In genomic region chr7:123397931-123398330, GRCm38 (mm10) we compare ENCODE assay signal across 17 mouse cellular contexts.
"Had no signal": no experiment of that assay in that cellular context is flagged by ENCODE, and none has a peak within 500 bp of the region (broad histone marks: within the 10 kb centered on the region; RNA-seq: fewer than 3 reads in every experiment).

No protein-coding gene starts in this region.

- H3K27ac ChIP-seq: limb, embryonic 12.5 days; limb, embryonic 15.5 days; liver, embryonic 14.5 days; lung, embryonic 15.5 days; stomach, embryonic 15.5 days had no signal

- ATAC-seq: liver, postnatal 0 days had no signal

- H3K9me3 ChIP-seq: limb, embryonic 12.5 days; limb, embryonic 15.5 days; lung, embryonic 15.5 days; stomach, embryonic 15.5 days had no signal

- H3K4me1 ChIP-seq: limb, embryonic 12.5 days; limb, embryonic 15.5 days; lung, embryonic 15.5 days; stomach, embryonic 15.5 days had no signal

- H3K27me3 ChIP-seq: limb, embryonic 12.5 days; limb, embryonic 15.5 days; lung, embryonic 15.5 days; stomach, embryonic 15.5 days had no signal

- H3K36me3 ChIP-seq: lung, embryonic 15.5 days had no signal

- H3K4me2 ChIP-seq: limb, embryonic 12.5 days; limb, embryonic 15.5 days; liver, embryonic 11.5 days; lung, embryonic 15.5 days; midbrain, embryonic 11.5 days; stomach, embryonic 15.5 days had no signal

- H3K9ac ChIP-seq: limb, embryonic 12.5 days; limb, embryonic 15.5 days; liver, embryonic 14.5 days; liver, postnatal 0 days; lung, embryonic 15.5 days; stomach, embryonic 15.5 days had no signal

- H3K4me3 ChIP-seq: limb, embryonic 12.5 days; limb, embryonic 15.5 days; lung, embryonic 15.5 days; stomach, embryonic 15.5 days had no signal

- DNase-seq: kidney, adult 2 months; kidney, postnatal 10 days; kidney, postnatal 36 days; layer of hippocampus, postnatal 36 days; left cerebral cortex, postnatal 4 days; liver, postnatal 0 days; lung, postnatal 10 days; lung, postnatal 36 days; midbrain, embryonic 14.5 days; thymus, postnatal 25 days had no signal
